Mouse (Mus musculus) midbrain, embryonic 16.5 days (tissue): Measurements from ENCODE around the gene Slc9a3. TPM values are rescaled to one million over a fixed set of nuclear protein-coding genes. Genes with fewer than 3 reads are reported as not detected.

ENCODE experiments used
- ATAC-seq: fragments of 200-750 bp; cut with Nextera tagmentation; 2 replicates; pipeline ENCODE4 v1.8.0; 2017; ENCODE audit warnings: moderate TSS enrichment
- H3K27ac ChIP-seq: fragments of 300-500 bp; sonication (generic); 2 replicates; pipeline ENCODE4 v1.5.1; 2014; ENCODE audit warnings: mild to moderate bottlenecking, low read length, mixed read lengths
- H3K27me3 ChIP-seq: fragments of 300-500 bp; sonication (generic); 2 replicates; pipeline ENCODE4 v1.6.1; 2014; ENCODE audit warnings: low read depth, low read length, mixed read lengths; ENCODE audit not compliant: control insufficient read depth, insufficient read depth
- H3K36me3 ChIP-seq: fragments of 300-500 bp; sonication (generic); 2 replicates; pipeline ENCODE4 v1.6.1; 2014; ENCODE audit warnings: mild to moderate bottlenecking, low read length, moderate library complexity, mixed read lengths; ENCODE audit not compliant: control insufficient read depth, insufficient read depth
- H3K4me1 ChIP-seq: fragments of 300-500 bp; sonication (generic); 2 replicates; pipeline ENCODE4 v1.6.1; 2014; ENCODE audit warnings: mild to moderate bottlenecking, low read length, mixed read lengths; ENCODE audit not compliant: control insufficient read depth, insufficient read depth
- H3K4me2 ChIP-seq: fragments of 300-500 bp; sonication (generic); 2 replicates; pipeline ENCODE4 v1.6.1; 2014; ENCODE audit warnings: mild to moderate bottlenecking, low read length, mixed read lengths
- H3K4me3 ChIP-seq: fragments of 300-500 bp; sonication (generic); 2 replicates; pipeline ENCODE4 v1.5.1; 2014; ENCODE audit warnings: low read depth, mild to moderate bottlenecking, low read length, moderate library complexity, mixed read lengths
- H3K9ac ChIP-seq: fragments of 300-500 bp; sonication (generic); 2 replicates; pipeline ENCODE4 v1.6.1; 2014; ENCODE audit warnings: low read depth, low read length, mixed read lengths
- H3K9me3 ChIP-seq: fragments of 300-500 bp; sonication (generic); replicated peaks from 2 replicates; pipeline ENCODE4 v1.6.1; 2014; ENCODE audit warnings: mild to moderate bottlenecking, low read length, mixed read lengths; ENCODE audit not compliant: control insufficient read depth, poor library complexity, severe bottlenecking
- WGBS: fragments of 180-500 bp; shearing (Covaris S2); extraction: QIAGEN DNeasy Blood & Tissue Kit; methylation state at CpG from one replicate; pipeline ENCODE4 v1.1.7; 2014; 5-methylcytosine and 5-hydroxymethylcytosine counted together
- polyA plus RNA-seq: library from polyadenylated mRNA; unstranded; fragments of >200 nt; fragmentation: Nextera tagmentation; extraction: Ambion mirVana; gene quantifications from 2 replicates; pipeline ENCODE4 v1.2.1, GENCODE M21; 2015

Gene Slc9a3
- polyA plus RNA-seq, 1 experiment from 2014 or later: 0.13 TPM

GRCm38 (mm10) chr13:74218441-74218840, 97.2 kb downstream of the Slc9a3 start:
- Histone ChIP-seq H3K27ac (no peak overlapping the region), H3K4me2 (no peak overlapping the region), H3K9me3 (no peaks in the 10 kb centered on the region), H3K9ac (no peak overlapping the region), H3K27me3 (no peaks in the 10 kb centered on the region), H3K36me3 (no peaks in the 10 kb centered on the region), H3K4me1 (no peaks in the 10 kb centered on the region), H3K4me3 (no peak overlapping the region)
- ATAC-seq: no peak
- WGBS: 82% methylated on average over 3 of the region's 3 CpGs

Other genes starting within 250 kb of the Slc9a3 start
- 10.4 and 11.8 TPM in 2 replicates for gene Trip13, start 183.7 kb upstream of the Slc9a3 start, polyA plus RNA-seq
- 98.6 and 99.0 TPM in 2 replicates for gene Brd9, start 183.6 kb upstream of the Slc9a3 start, polyA plus RNA-seq
- not detected in 2 replicates for gene Zdhhc11, start 157.6 kb upstream of the Slc9a3 start, polyA plus RNA-seq
- 13.9 and 16.1 TPM in 2 replicates for gene Tppp, start 112.0 kb upstream of the Slc9a3 start, polyA plus RNA-seq
- gene Cep72, start 59.2 kb upstream of the Slc9a3 start, polyA plus RNA-seq: 6.7 and 7.7 TPM in 2 replicates
- gene Exoc3, start 87.3 kb downstream of the Slc9a3 start, polyA plus RNA-seq: 113 and 123 TPM in 2 replicates
- 0.58 and 0.70 TPM in 2 replicates for gene Ahrr, start 170.9 kb downstream of the Slc9a3 start, polyA plus RNA-seq
- gene Pdcd6, start 196.1 kb downstream of the Slc9a3 start, polyA plus RNA-seq: 108 and 110 TPM in 2 replicates
- gene Sdha, start 228.8 kb downstream of the Slc9a3 start, polyA plus RNA-seq: 235 and 238 TPM in 2 replicates
- gene Ccdc127, start 228.9 kb downstream of the Slc9a3 start, polyA plus RNA-seq: 43.1 and 45.9 TPM in 2 replicates
- not detected in 2 replicates for gene Lrrc14b, start 242.5 kb downstream of the Slc9a3 start, polyA plus RNA-seq